Mouse (Mus musculus) erythroblast, embryonic 14.5 days (primary cell): ENCODE measurements around the gene Ogt.

ENCODE experiments used
- GATA1 ChIP-seq: IDR thresholded peaks from 2 replicates; pipeline ENCODE4 v1.6.1; 2012; ENCODE audit warnings: low read length, inconsistent platforms, mixed read lengths
- TAL1 ChIP-seq: IDR thresholded peaks from 3 replicates; pipeline ENCODE4 v1.6.1; 2012; ENCODE audit warnings: low read length, inconsistent platforms, mixed read lengths

DNA sequence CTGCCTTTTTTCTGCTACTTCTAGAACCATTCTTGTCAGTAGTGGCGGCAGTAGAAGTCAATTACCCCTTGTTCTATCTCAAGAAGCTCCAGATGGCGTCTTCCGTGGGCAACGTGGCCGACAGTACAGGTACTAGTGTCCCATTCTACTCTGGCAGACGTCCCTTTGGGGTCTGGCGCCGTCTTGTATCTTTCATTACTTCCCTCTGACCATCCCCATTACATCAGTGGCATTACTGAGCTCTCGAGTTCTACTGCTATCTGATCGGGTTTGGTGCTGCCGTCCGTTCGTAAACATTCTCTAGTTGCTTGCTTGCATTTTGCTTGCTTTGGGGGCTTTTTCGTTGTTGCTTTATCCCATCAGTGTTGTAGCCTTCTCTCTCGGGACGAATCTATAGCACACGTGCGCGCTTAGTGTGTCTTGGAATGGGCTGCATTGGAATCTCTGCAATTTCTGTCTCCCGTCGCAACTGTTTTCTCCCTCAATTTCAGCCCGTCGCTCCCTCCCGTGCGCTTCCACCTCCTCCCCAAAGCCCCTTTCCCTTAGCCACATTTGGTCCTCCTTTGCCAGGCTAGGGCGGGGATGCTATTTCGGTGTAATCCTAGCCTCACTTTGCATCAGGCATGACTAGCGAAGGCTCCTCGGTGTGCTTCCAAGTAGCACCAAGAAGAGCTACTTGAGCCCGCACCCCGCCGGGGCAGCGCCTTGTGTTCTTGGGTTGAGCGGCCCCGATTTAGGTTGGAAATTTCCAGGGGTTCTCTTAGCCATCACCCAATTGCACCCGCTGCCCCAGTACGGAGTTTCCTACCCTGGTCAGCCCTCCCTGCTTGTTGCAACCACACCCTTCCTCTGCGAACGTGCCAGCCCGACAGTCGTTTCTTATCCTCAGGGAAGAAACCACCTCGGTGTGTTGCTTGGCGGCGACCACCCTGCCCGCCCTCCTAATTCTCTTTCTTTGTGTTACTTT lies 617 bp downstream of the Ogt start:
- TF ChIP-seq GATA1 (peak; percentile 87), TAL1 (no peak)
